Mouse (Mus musculus): Measurements from ENCODE around the gene Cacnb1. TPM values are rescaled to one million over a fixed set of nuclear protein-coding genes. Genes with fewer than 3 reads are reported as not detected.

Cacnb1 gene
- polyA plus RNA-seq, 1 experiment from 2014 or later = 41.5 TPM

- peak overlapping the region; percentile 53 for H3K27ac ChIP-seq (replicated peaks)
- under 1% methylated on average over 81 of the region's 83 CpGs for WGBS
- H3K4me2 ChIP-seq (replicated peaks) = peak overlapping the region; percentile 60
- peak overlapping the region; percentile 53 for H3K9ac ChIP-seq (replicated peaks)
- peak overlapping the region; percentile 50 for H3K4me3 ChIP-seq
- H3K9me3 ChIP-seq = no peaks in the 10 kb centered on the region
- peaks cover 44% of the 10 kb centered on the region for H3K27me3 ChIP-seq
- peak; percentile 33 for ATAC-seq (replicated peaks)
- peaks cover 38% of the 10 kb centered on the region for H3K4me1 ChIP-seq
- H3K36me3 ChIP-seq = no peaks in the 10 kb centered on the region
These were observed 29.5 kb upstream of the Cacnb1 start for GRCm38 (mm10) chr11:98052129-98052988.

GRCm38 (mm10) chr11:98051611-98052128 is 28.8 kb upstream of the Cacnb1 start:
- WGBS = 7% methylated on average over 12 of the region's 12 CpGs
- H3K4me1 ChIP-seq = peaks cover 40% of the 10 kb centered on the region
- peak; percentile 26; the same call in 1 of the 2 replicates for ATAC-seq (replicated peaks)
- H3K9me3 ChIP-seq = no peaks in the 10 kb centered on the region
- H3K9ac ChIP-seq (replicated peaks) = no peak overlapping the region
- H3K27ac ChIP-seq (replicated peaks) = no peak overlapping the region
- peak overlapping the region; percentile 50 for H3K4me3 ChIP-seq
- H3K27me3 ChIP-seq = peaks cover 44% of the 10 kb centered on the region
- H3K36me3 ChIP-seq = no peaks in the 10 kb centered on the region
- H3K4me2 ChIP-seq (replicated peaks) = peak overlapping the region; percentile 60

- Histone ChIP-seq H3K4me3 (no peak overlapping the region), H3K4me1 (peaks cover 40% of the 10 kb centered on the region), H3K9me3 (no peaks in the 10 kb centered on the region), H3K27ac (replicated peaks) (no peak overlapping the region), H3K36me3 (no peaks in the 10 kb centered on the region), H3K4me2 (replicated peaks) (no peak overlapping the region), H3K9ac (replicated peaks) (no peak overlapping the region), H3K27me3 (peaks cover 44% of the 10 kb centered on the region)
- no peak for ATAC-seq (replicated peaks)
- WGBS = 17% methylated on average over 2 of the region's 2 CpGs
These were observed 28.1 kb upstream of the Cacnb1 start for GRCm38 (mm10) chr11:98050940-98051339.

GRCm38 (mm10) chr11:98050520-98050815 is 27.6 kb upstream of the Cacnb1 start:
- peaks cover 40% of the 10 kb centered on the region for H3K27me3 ChIP-seq
- H3K4me3 ChIP-seq = no peak overlapping the region
- H3K27ac ChIP-seq (replicated peaks) = no peak overlapping the region
- no peak overlapping the region for H3K9ac ChIP-seq (replicated peaks)
- H3K36me3 ChIP-seq = no peaks in the 10 kb centered on the region
- no peak for ATAC-seq (replicated peaks)
- H3K4me1 ChIP-seq = peaks cover 40% of the 10 kb centered on the region
- H3K4me2 ChIP-seq (replicated peaks) = no peak overlapping the region
- H3K9me3 ChIP-seq = no peaks in the 10 kb centered on the region
- 0% methylated on average over 2 of the region's 2 CpGs for whole genome bisulfite sequencing

- H3K27me3 ChIP-seq = peaks cover 35% of the 10 kb centered on the region
- no peaks in the 10 kb centered on the region for H3K36me3 ChIP-seq
- 73% methylated on average over 14 of the region's 14 CpGs for WGBS
These were observed 27.1 kb upstream of the Cacnb1 start for GRCm38 (mm10) chr11:98049672-98050519.

GRCm38 (mm10) chr11:98047745-98048144 is 24.9 kb upstream of the Cacnb1 start:
- H3K27me3 ChIP-seq = peaks cover 30% of the 10 kb centered on the region
- no peaks in the 10 kb centered on the region for H3K9me3 ChIP-seq
- no peak overlapping the region for H3K4me3 ChIP-seq
- peak; percentile 59 for ATAC-seq (replicated peaks)
- no peaks in the 10 kb centered on the region for H3K36me3 ChIP-seq
- 63% methylated on average over 4 of the region's 4 CpGs for WGBS
- H3K4me2 ChIP-seq (replicated peaks) = no peak overlapping the region
- peaks cover 40% of the 10 kb centered on the region for H3K4me1 ChIP-seq
- H3K27ac ChIP-seq (replicated peaks) = peak overlapping the region; percentile 38
- no peak overlapping the region for H3K9ac ChIP-seq (replicated peaks)

More at GRCm38 (mm10) chr11:98049672-98050519, 27.1 kb upstream of the Cacnb1 start:
- Histone ChIP-seq H3K4me3 (no peak overlapping the region), H3K4me2 (replicated peaks) (no peak overlapping the region), H3K27ac (replicated peaks) (no peak overlapping the region), H3K9me3 (no peaks in the 10 kb centered on the region), H3K9ac (replicated peaks) (no peak overlapping the region), H3K4me1 (peaks cover 40% of the 10 kb centered on the region)
- ATAC-seq (replicated peaks) = no peak

- WGBS = 85% methylated on average over 1 of the region's 1 CpGs
- no peak overlapping the region for H3K4me2 ChIP-seq (replicated peaks)
- no peak for ATAC-seq (replicated peaks)
These were observed 23.6 kb upstream of the Cacnb1 start for GRCm38 (mm10) chr11:98046466-98046865.

GRCm38 (mm10) chr11:98045596-98045995 is 22.8 kb upstream of the Cacnb1 start:
- no peak for ATAC-seq (replicated peaks)
- peaks cover 22% of the 10 kb centered on the region for H3K4me1 ChIP-seq
- H3K9me3 ChIP-seq = no peaks in the 10 kb centered on the region
- 68% methylated on average over 4 of the region's 4 CpGs for WGBS
- no peak overlapping the region for H3K4me3 ChIP-seq
- peaks cover 11% of the 10 kb centered on the region for H3K27me3 ChIP-seq
- H3K4me2 ChIP-seq (replicated peaks) = no peak overlapping the region
- no peak overlapping the region for H3K27ac ChIP-seq (replicated peaks)
- no peak overlapping the region for H3K9ac ChIP-seq (replicated peaks)
- H3K36me3 ChIP-seq = no peaks in the 10 kb centered on the region

More at GRCm38 (mm10) chr11:98046466-98046865, 23.6 kb upstream of the Cacnb1 start:
- peaks cover 19% of the 10 kb centered on the region for H3K27me3 ChIP-seq
- no peak overlapping the region for H3K4me3 ChIP-seq
- no peak overlapping the region for H3K27ac ChIP-seq (replicated peaks)
- H3K36me3 ChIP-seq = no peaks in the 10 kb centered on the region
- H3K4me1 ChIP-seq = peaks cover 27% of the 10 kb centered on the region
- no peaks in the 10 kb centered on the region for H3K9me3 ChIP-seq
- H3K9ac ChIP-seq (replicated peaks) = no peak overlapping the region

- Histone ChIP-seq H3K4me2 (replicated peaks) (no peak overlapping the region), H3K36me3 (no peaks in the 10 kb centered on the region), H3K27ac (replicated peaks) (no peak overlapping the region), H3K9me3 (no peaks in the 10 kb centered on the region), H3K4me3 (no peak overlapping the region), H3K9ac (replicated peaks) (no peak overlapping the region), H3K27me3 (no peaks in the 10 kb centered on the region), H3K4me1 (peaks cover 22% of the 10 kb centered on the region)
- no peak for ATAC-seq (replicated peaks)
- WGBS = 67% methylated on average over 5 of the region's 5 CpGs
These were observed 21.2 kb upstream of the Cacnb1 start for GRCm38 (mm10) chr11:98044074-98044473.

- 84% methylated on average over 6 of the region's 6 CpGs for whole genome bisulfite sequencing
- Histone ChIP-seq H3K27me3 (no peaks in the 10 kb centered on the region), H3K4me2 (replicated peaks) (no peak overlapping the region), H3K4me1 (peaks cover 14% of the 10 kb centered on the region), H3K4me3 (no peak overlapping the region), H3K27ac (replicated peaks) (no peak overlapping the region), H3K36me3 (no peaks in the 10 kb centered on the region), H3K9ac (replicated peaks) (no peak overlapping the region), H3K9me3 (no peaks in the 10 kb centered on the region)
- no peak for ATAC-seq (replicated peaks)
These were observed 19.9 kb upstream of the Cacnb1 start for GRCm38 (mm10) chr11:98042741-98043140.

GRCm38 (mm10) chr11:98040975-98041374 is 18.1 kb upstream of the Cacnb1 start:
- Histone ChIP-seq H3K4me3 (no peak overlapping the region), H3K36me3 (no peaks in the 10 kb centered on the region)
- 79% methylated on average over 8 of the region's 8 CpGs for WGBS

GRCm38 (mm10) chr11:98037871-98038270 is 15.0 kb upstream of the Cacnb1 start:
- H3K27ac ChIP-seq (replicated peaks) = no peak overlapping the region
- WGBS = 63% methylated on average over 14 of the region's 14 CpGs
- H3K4me3 ChIP-seq = no peak overlapping the region
- no peaks in the 10 kb centered on the region for H3K9me3 ChIP-seq
- no peak overlapping the region for H3K9ac ChIP-seq (replicated peaks)
- no peaks in the 10 kb centered on the region for H3K36me3 ChIP-seq
- no peak overlapping the region for H3K4me2 ChIP-seq (replicated peaks)
- ATAC-seq (replicated peaks) = no peak
- peaks cover 10% of the 10 kb centered on the region; the same call in 1 of the 2 replicates for H3K27me3 ChIP-seq
- peaks cover 21% of the 10 kb centered on the region for H3K4me1 ChIP-seq

More at GRCm38 (mm10) chr11:98040975-98041374, 18.1 kb upstream of the Cacnb1 start:
- Histone ChIP-seq H3K27ac (replicated peaks) (no peak overlapping the region), H3K27me3 (peaks cover 10% of the 10 kb centered on the region; the same call in 1 of the 2 replicates), H3K9ac (replicated peaks) (no peak overlapping the region), H3K4me1 (peaks cover 17% of the 10 kb centered on the region), H3K9me3 (no peaks in the 10 kb centered on the region), H3K4me2 (replicated peaks) (no peak overlapping the region)
- no peak for ATAC-seq (replicated peaks)
